Mouse (Mus musculus) liver, adult 2 months (tissue): ENCODE measurements at regions not wholly inside any gene's neighbourhood (a gene's known extent, or its start where the extent isn't known, plus 50 kb on each side); places are given as distances from the start of the nearest gene placed in this dataset.

Source experiments
- CTCF ChIP-seq: fragments of 200-500 bp; IDR thresholded peaks from 2 replicates; pipeline ENCODE4 v1.5.1; 2011; ENCODE audit warnings: low read depth, low read length, control low read depth
- POLR2A ChIP-seq: fragments of 200-500 bp; IDR thresholded peaks from 2 replicates; pipeline ENCODE4 v1.6.1; 2011; ENCODE audit warnings: low read length, control low read depth; ENCODE audit not compliant: insufficient read depth; ENCODE audit errors: extremely low read depth

DNA sequence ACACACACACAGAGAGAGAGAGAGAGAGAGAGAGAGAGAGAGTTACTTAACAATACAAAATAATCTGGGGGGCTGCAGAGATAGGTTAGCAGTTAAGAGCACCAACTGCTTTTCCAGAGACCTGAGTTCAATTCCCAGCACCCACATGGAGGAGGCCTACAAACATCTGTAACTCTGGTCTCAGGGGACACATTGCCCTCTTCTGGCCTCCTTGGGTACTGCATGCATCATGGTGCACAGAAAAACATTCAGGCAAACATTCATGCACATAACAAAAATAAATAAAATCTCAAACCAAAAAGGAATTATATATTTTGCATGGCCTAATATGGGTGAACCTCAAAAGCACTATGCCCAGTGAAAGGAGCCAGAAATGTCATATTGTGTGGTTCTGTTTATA lies 161.6 kb downstream of the Kit start:
- TF ChIP-seq POLR2A = no peak
- peak; percentile 20; the same call in 1 of the 2 replicates for TF ChIP-seq CTCF
